Mouse (Mus musculus): Measurements from ENCODE around the gene Tbc1d24.

DNA sequence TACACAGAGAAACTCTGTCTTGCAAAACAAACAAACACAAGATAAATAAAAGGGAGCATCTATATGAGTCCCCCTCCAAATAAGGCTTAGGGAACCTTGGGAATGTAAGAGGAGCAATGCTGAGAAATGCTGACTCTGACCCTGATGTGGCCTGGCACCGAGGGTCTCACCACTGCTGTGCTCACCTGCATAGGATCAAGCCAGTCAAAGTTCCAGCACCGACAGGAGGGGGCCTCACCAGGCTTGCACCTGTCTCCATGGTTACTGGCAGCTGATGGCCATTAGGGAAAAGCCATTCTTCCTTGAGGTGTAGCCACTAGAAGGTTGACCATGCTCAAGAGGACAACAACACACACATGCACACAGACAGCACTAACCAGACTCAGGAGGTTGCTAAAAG lies 62.5 kb downstream of the Tbc1d24 start:
- TF ChIP-seq MEF2A (IDR thresholded peaks at IDR 0.05; ENCODE audit: borderline replicate concordance, low read depth, low read length), result no peak
- no peak for TF ChIP-seq CTCF (conservative IDR thresholded peaks at IDR 0.05 in 1 of 2, IDR thresholded peaks at IDR 0.05 in 1 of 2; ENCODE audit: low read depth in 2 of 2, low read length in 2 of 2)
- TF ChIP-seq MAX (IDR thresholded peaks at IDR 0.05; ENCODE audit: low read length), result no peak
- no peak for TF ChIP-seq POLR2A (IDR thresholded peaks at IDR 0.05; ENCODE audit: low read depth, low read length)
- TF ChIP-seq HCFC1 (IDR thresholded peaks at IDR 0.05; ENCODE audit: low read depth, low read length), result no peak
- TF ChIP-seq RAD21 (IDR thresholded peaks at IDR 0.05; ENCODE audit: low read depth, low read length), result no peak
- no peak for TF ChIP-seq ZC3H11A (IDR thresholded peaks at IDR 0.05; ENCODE audit: low read depth, low read length)
